Mouse (Mus musculus): ENCODE measurements around the gene Rab11fip5.

Gene Rab11fip5

GRCm38 (mm10) chr6:85373951-85374733, at the start of gene Rab11fip5:
Gene Rab11fip5 (minus strand): TSS chr6:85374634.
- DNase-seq (ENCODE audit: low spot score) = peak; percentile 12

- DNase-seq (ENCODE audit: low spot score) = no peak
These were observed 49.5 kb upstream of the Rab11fip5 start, which contains the start of gene Noto for GRCm38 (mm10) chr6:85423836-85424379. Gene Noto (plus strand): TSS chr6:85423886.

GRCm38 (mm10) chr6:85419150-85419549, 44.7 kb upstream of the Rab11fip5 start:
- DNase-seq (ENCODE audit: low spot score) = no peak

- DNase-seq (ENCODE audit: low spot score) = no peak
These were observed 41.4 kb upstream of the Rab11fip5 start for GRCm38 (mm10) chr6:85415829-85416228.

- peak; percentile 82 for DNase-seq (ENCODE audit: low spot score)
These were observed 36.4 kb upstream of the Rab11fip5 start for GRCm38 (mm10) chr6:85410771-85411273.

GRCm38 (mm10) chr6:85409003-85409402, 34.6 kb upstream of the Rab11fip5 start:
- DNase-seq (ENCODE audit: low spot score) = no peak

GRCm38 (mm10) chr6:85403039-85403438, 28.6 kb upstream of the Rab11fip5 start:
- no peak for DNase-seq (ENCODE audit: low spot score)

GRCm38 (mm10) chr6:85402613-85403012, 28.2 kb upstream of the Rab11fip5 start:
- DNase-seq (ENCODE audit: low spot score) = no peak

- peak; percentile 31 for DNase-seq (ENCODE audit: low spot score)
These were observed 25.3 kb upstream of the Rab11fip5 start for GRCm38 (mm10) chr6:85399715-85400114.

- DNase-seq (ENCODE audit: low spot score) = no peak
These were observed 22.7 kb upstream of the Rab11fip5 start for GRCm38 (mm10) chr6:85397165-85397564.

- no peak for DNase-seq (ENCODE audit: low spot score)
These were observed 20.9 kb upstream of the Rab11fip5 start for GRCm38 (mm10) chr6:85395360-85395759.

- peak; percentile 64 for DNase-seq (ENCODE audit: low spot score)
These were observed 17.4 kb upstream of the Rab11fip5 start for GRCm38 (mm10) chr6:85391803-85392202.

- no peak for DNase-seq (ENCODE audit: low spot score)
These were observed 14.2 kb upstream of the Rab11fip5 start for GRCm38 (mm10) chr6:85388608-85389007.

GRCm38 (mm10) chr6:85382791-85383190, 8.4 kb upstream of the Rab11fip5 start:
- no peak for DNase-seq (ENCODE audit: low spot score)

GRCm38 (mm10) chr6:85381648-85382020, 7.2 kb upstream of the Rab11fip5 start:
- no peak for DNase-seq (ENCODE audit: low spot score)

- DNase-seq (ENCODE audit: low spot score) = no peak
These were observed 6.6 kb upstream of the Rab11fip5 start for GRCm38 (mm10) chr6:85380901-85381647.

GRCm38 (mm10) chr6:85380201-85380900, 5.9 kb upstream of the Rab11fip5 start:
- peak; percentile 80 for DNase-seq (ENCODE audit: low spot score)

- DNase-seq (ENCODE audit: low spot score) = no peak
These were observed 4.2 kb upstream of the Rab11fip5 start for GRCm38 (mm10) chr6:85378629-85379028.

- DNase-seq (ENCODE audit: low spot score) = no peak
These were observed 3.4 kb upstream of the Rab11fip5 start for GRCm38 (mm10) chr6:85377876-85378275.

- DNase-seq (ENCODE audit: low spot score) = no peak
These were observed 2.8 kb upstream of the Rab11fip5 start for GRCm38 (mm10) chr6:85377066-85377734.

- DNase-seq (ENCODE audit: low spot score) = peak; percentile 95
These were observed 290 bp upstream of the Rab11fip5 start for GRCm38 (mm10) chr6:85374734-85375114.
